Mouse (Mus musculus) MEL (cell line): ENCODE data around the gene Ppp1r15a.

Source experiments
- CTCF ChIP-seq, 3 experiments: IDR thresholded peaks in 2 of 3; conservative IDR thresholded peaks in 1 of 3; 2 replicates each; pipeline ENCODE4 v1.5.1; 2011 to 2012; ENCODE audit warnings: low read length in 3 of 3, low read depth in 2 of 3, mild to moderate bottlenecking in 2 of 3, improper control_type of control experiment in 1 of 3, inconsistent platforms in 1 of 3, mixed read lengths in 1 of 3, moderate library complexity in 1 of 3; ENCODE audit not compliant: control insufficient read depth in 1 of 3, insufficient read depth in 1 of 3, poor library complexity in 1 of 3, severe bottlenecking in 1 of 3
- E2F4 ChIP-seq: IDR thresholded peaks from 2 replicates; pipeline ENCODE4 v1.6.1; 2011; ENCODE audit warnings: low read depth, low read length, improper control_type of control experiment, borderline replicate concordance
- HCFC1 ChIP-seq: IDR thresholded peaks from 2 replicates; pipeline ENCODE4 v1.6.1; 2012; ENCODE audit warnings: low read depth, mild to moderate bottlenecking, inconsistent platforms, low read length, improper control_type of control experiment, moderate library complexity
- JUND ChIP-seq: IDR thresholded peaks from 2 replicates; pipeline ENCODE4 v1.6.1; 2011; ENCODE audit warnings: low read depth, mild to moderate bottlenecking, improper control_type of control experiment, low read length
- KAT2A ChIP-seq: conservative IDR thresholded peaks from 2 replicates; pipeline ENCODE4 v1.6.1; 2012; ENCODE audit warnings: low read depth, low read length, improper control_type of control experiment, inconsistent platforms
- MEF2A ChIP-seq: IDR thresholded peaks from 2 replicates; pipeline ENCODE4 v1.6.1; 2014; ENCODE audit warnings: low read depth, mild to moderate bottlenecking, inconsistent platforms, low read length, improper control_type of control experiment; ENCODE audit not compliant: poor library complexity, insufficient replicate concordance, severe bottlenecking; ENCODE audit errors: extremely low read depth
- SMC3 ChIP-seq: IDR thresholded peaks from 2 replicates; pipeline ENCODE4 v1.6.1; 2011; ENCODE audit warnings: low read depth, low read length, improper control_type of control experiment
- TAL1 ChIP-seq: IDR thresholded peaks from 2 replicates; pipeline ENCODE4 v1.6.1; 2012; ENCODE audit warnings: mild to moderate bottlenecking, inconsistent platforms, low read length, moderate library complexity, mixed read lengths
- TBP ChIP-seq: IDR thresholded peaks from 2 replicates; pipeline ENCODE4 v1.8.0; 2011; ENCODE audit warnings: low read depth, low read length, improper control_type of control experiment
- TCF12 ChIP-seq: IDR thresholded peaks from 2 replicates; pipeline ENCODE4 v1.6.1; 2014; ENCODE audit warnings: low read depth, mild to moderate bottlenecking, inconsistent platforms, low read length, improper control_type of control experiment, moderate library complexity
- UBTF ChIP-seq: IDR thresholded peaks from 2 replicates; pipeline ENCODE4 v1.6.1; 2012; ENCODE audit warnings: low read depth, mild to moderate bottlenecking, inconsistent platforms, low read length, improper control_type of control experiment, moderate library complexity, borderline replicate concordance; ENCODE audit not compliant: insufficient read depth
- ZNF384 ChIP-seq: IDR thresholded peaks from 2 replicates; pipeline ENCODE4 v1.6.1; 2012; ENCODE audit warnings: low read depth, mild to moderate bottlenecking, inconsistent platforms, low read length, improper control_type of control experiment

DNA sequence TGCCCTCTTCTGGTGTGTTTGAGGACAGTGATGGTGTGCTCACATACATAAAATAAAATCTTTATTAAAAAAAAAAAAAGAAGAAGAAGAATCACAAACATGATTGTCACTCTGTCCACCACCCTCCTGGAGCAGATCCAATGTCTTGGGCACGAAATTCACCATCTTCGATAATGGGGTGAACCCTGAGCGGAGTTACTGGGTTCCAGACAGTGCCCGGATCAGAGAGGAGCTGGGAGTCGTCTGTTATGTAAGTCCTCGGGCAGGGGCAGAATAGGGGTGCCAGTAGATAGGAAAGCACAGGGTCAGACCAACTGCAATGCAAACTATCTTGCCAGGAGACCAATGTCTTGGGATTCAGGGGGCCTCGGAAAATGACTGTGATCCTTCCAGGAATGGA is 5.5 kb downstream of the Ppp1r15a start:
- TF ChIP-seq HCFC1 (no peak), TBP (no peak), ZNF384 (no peak), JUND (no peak), KAT2A (no peak), E2F4 (no peak), MEF2A (no peak), TAL1 (no peak), TCF12 (no peak), SMC3 (no peak), CTCF (IDR thresholded peaks at IDR 0.05 in 2 of 3, conservative IDR thresholded peaks at IDR 0.05 in 1 of 3; ENCODE audit: control insufficient read depth in 1 of 3, insufficient read depth in 1 of 3, low read depth in 2 of 3, low read length in 3 of 3, poor library complexity in 1 of 3, severe bottlenecking in 1 of 3) (no peak), UBTF (no peak)
